Comparison of ENCODE assay signal across 17 mouse cellular contexts in genomic region chr6:51820853-51821252, GRCm38 (mm10).
"Had no signal": no experiment of that assay in that cellular context is flagged by ENCODE, and none has a peak within 500 bp of the region (broad histone marks: within the 10 kb centered on the region; RNA-seq: fewer than 3 reads in every experiment).

No protein-coding gene starts in this region.

- DNase-seq: layer of hippocampus, adult 9-11 months; layer of hippocampus, postnatal 36 days; lung, adult 2 months; lung, postnatal 36 days; retina, postnatal 1 day; right cerebral cortex, postnatal 4 days; spleen, adult 18-20 months; thymus, adult 18-20 months; thymus, postnatal 14 days had no signal

- H3K27ac ChIP-seq: limb, embryonic 13.5 days; liver, embryonic 15.5 days; midbrain, embryonic 15.5 days; neural tube, embryonic 12.5 days had no signal

- H3K36me3 ChIP-seq: limb, embryonic 13.5 days; liver, embryonic 15.5 days; midbrain, embryonic 15.5 days; neural tube, embryonic 12.5 days had no signal

- H3K27me3 ChIP-seq: limb, embryonic 13.5 days; liver, embryonic 15.5 days; midbrain, embryonic 15.5 days had no signal

- H3K4me2 ChIP-seq: limb, embryonic 13.5 days; liver, embryonic 15.5 days; midbrain, embryonic 15.5 days; neural tube, embryonic 12.5 days had no signal

- H3K9me3 ChIP-seq: liver, embryonic 15.5 days; neural tube, embryonic 12.5 days had no signal

- ATAC-seq: hindbrain, embryonic 16.5 days; inflammation-experienced regulatory T-cells, adult 6 months; intestine, postnatal 0 days; lung, postnatal 0 days; midbrain, embryonic 15.5 days had no signal

- H3K4me1 ChIP-seq: liver, embryonic 15.5 days; midbrain, embryonic 15.5 days had no signal

- H3K4me3 ChIP-seq: limb, embryonic 13.5 days; liver, embryonic 15.5 days; midbrain, embryonic 15.5 days; neural tube, embryonic 12.5 days had no signal

- H3K9ac ChIP-seq: limb, embryonic 13.5 days; liver, embryonic 15.5 days; midbrain, embryonic 15.5 days; neural tube, embryonic 12.5 days had no signal
